Mouse (Mus musculus) kidney, postnatal 0 days (tissue): ENCODE measurements around the gene Crybg2. TPM values are rescaled to one million over a fixed set of nuclear protein-coding genes. Genes with fewer than 3 reads are reported as not detected.
A peak's percentile ranks its signal among the peaks of the same experiment; 100 is the strongest.

Experiments used
- ATAC-seq: fragments of 200-750 bp; cut with Nextera tagmentation; replicated peaks from 2 replicates; pipeline ENCODE4 v1.8.0; 2017; ENCODE audit warnings: low read depth, moderate number of reproducible peaks, moderate TSS enrichment, moderate library complexity; ENCODE audit not compliant: low FRiP score
- DNase-seq: peaks from one replicate; pipeline ENCODE4 v3.0.0-alpha.2; 2016; ENCODE audit warnings: low spot score
- H3K27ac ChIP-seq: fragments of 300-500 bp; sonication (generic); 2 replicates; pipeline ENCODE4 v1.5.1; 2014; ENCODE audit warnings: mild to moderate bottlenecking
- H3K27me3 ChIP-seq: fragments of 300-500 bp; sonication (generic); 2 replicates; pipeline ENCODE4 v1.6.1; 2014; ENCODE audit warnings: low read length, mixed read lengths; ENCODE audit not compliant: insufficient read depth
- H3K36me3 ChIP-seq: fragments of 300-500 bp; sonication (generic); 2 replicates; pipeline ENCODE4 v1.6.1; 2014; ENCODE audit warnings: low read length, mixed read lengths; ENCODE audit not compliant: insufficient read depth
- H3K4me1 ChIP-seq: fragments of 300-500 bp; sonication (generic); replicated peaks from 2 replicates; pipeline ENCODE4 v1.6.1; 2014; ENCODE audit warnings: antibody characterized with exemption, low read length, mixed read lengths; ENCODE audit not compliant: insufficient read depth
- H3K4me2 ChIP-seq: fragments of 300-500 bp; sonication (generic); 2 replicates; pipeline ENCODE4 v1.6.1; 2014; ENCODE audit warnings: mild to moderate bottlenecking, low read length, moderate library complexity, mixed read lengths
- H3K4me3 ChIP-seq: fragments of 300-500 bp; sonication (generic); replicated peaks from 2 replicates; pipeline ENCODE4 v1.5.1; 2014; ENCODE audit warnings: low read depth, low read length
- H3K9ac ChIP-seq: fragments of 300-500 bp; sonication (generic); 2 replicates; pipeline ENCODE4 v1.6.1; 2014; ENCODE audit warnings: low read depth, low read length
- H3K9me3 ChIP-seq: fragments of 300-500 bp; sonication (generic); replicated peaks from 2 replicates; pipeline ENCODE4 v1.6.1; 2016; ENCODE audit warnings: low read length, inconsistent platforms, mixed read lengths
- CTCF ChIP-seq: IDR thresholded peaks from 2 replicates; pipeline ENCODE4 v1.5.1; 2016; ENCODE audit warnings: antibody characterized with exemption, low read depth, mild to moderate bottlenecking, moderate library complexity
- WGBS: fragments of 180-500 bp; shearing (Covaris S2); extraction: QIAGEN DNeasy Blood & Tissue Kit; methylation state at CpG from one replicate; pipeline ENCODE4 v1.1.7; 2014; 5-methylcytosine and 5-hydroxymethylcytosine counted together
- polyA plus RNA-seq: library from polyadenylated mRNA; unstranded; fragments of >200 nt; fragmentation: Nextera tagmentation; extraction: Ambion mirVana; gene quantifications from 2 replicates; pipeline ENCODE4 v1.2.1, GENCODE M21; 2015

Crybg2 gene
- polyA plus RNA-seq, 1 experiment from 2014 or later, result 2.8 TPM

DNA sequence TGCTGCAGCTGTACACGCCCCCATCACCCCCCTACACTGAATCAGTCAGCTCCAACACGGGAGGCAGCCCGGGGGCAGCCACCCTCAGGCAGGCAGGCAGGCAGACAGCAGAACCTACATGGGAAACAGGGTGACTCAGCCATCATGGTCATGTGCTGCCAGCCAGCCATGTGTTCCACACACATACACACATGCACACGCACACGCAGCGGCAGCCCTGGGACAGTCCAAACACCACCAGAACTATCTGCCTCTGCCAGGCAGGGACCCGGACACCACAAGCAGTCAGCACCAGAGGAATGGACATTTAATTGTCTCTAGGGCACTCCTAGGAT is 66.5 kb downstream of the Crybg2 start:
- Histone ChIP-seq H3K9me3 (no peaks in the 10 kb centered on the region), H3K4me1 (peaks cover 21% of the 10 kb centered on the region), H3K4me2 (peak overlapping the region; percentile 79; the same call in 1 of the 2 replicates), H3K9ac (peak overlapping the region; percentile 42; the same call in 1 of the 2 replicates), H3K4me3 (0 out of 2 replicates have a peak overlapping the region, but pooled peaks have one; percentile 5), H3K27me3 (no peaks in the 10 kb centered on the region), H3K36me3 (0 out of 2 replicates have a peak, but pooled peaks cover 9% of the 10 kb centered on the region), H3K27ac (no peak overlapping the region)
- DNase-seq, result no peak
- TF ChIP-seq CTCF, result no peak
- ATAC-seq, result no peak
- 85% methylated on average over 7 of the region's 7 CpGs for WGBS

DNA sequence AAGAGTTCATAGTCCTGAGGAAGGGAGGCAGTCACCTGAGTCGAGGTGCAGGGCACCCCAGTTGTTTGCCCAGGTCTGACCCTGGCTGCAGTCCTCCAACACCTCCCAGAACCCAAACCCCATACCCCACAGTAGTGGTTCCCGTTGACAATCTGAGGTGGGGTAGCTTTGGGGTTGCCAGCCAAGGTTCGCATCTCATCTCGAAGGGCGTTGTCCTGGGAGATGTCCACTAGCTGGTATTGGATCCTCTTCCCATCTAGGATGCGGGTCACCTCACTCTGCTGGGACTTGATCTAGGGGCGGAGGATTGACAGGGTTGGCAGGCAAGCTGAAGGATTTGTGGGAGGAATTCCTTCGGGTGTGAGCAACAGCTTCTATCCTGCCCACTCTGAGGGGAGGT is 67.2 kb downstream of the Crybg2 start:
- TF ChIP-seq CTCF, result no peak
- peak overlapping the region; percentile 72 for H3K4me3 ChIP-seq
- ATAC-seq, result no peak
- H3K4me2 ChIP-seq, result peak overlapping the region; percentile 79
- WGBS, result 41% methylated on average over 8 of the region's 8 CpGs
- H3K27ac ChIP-seq, result peak overlapping the region; percentile 85
- DNase-seq, result no peak
- H3K9me3 ChIP-seq, result no peaks in the 10 kb centered on the region
- H3K9ac ChIP-seq, result peak overlapping the region; percentile 79
- 0 out of 2 replicates have a peak, but pooled peaks cover 9% of the 10 kb centered on the region for H3K36me3 ChIP-seq
- H3K4me1 ChIP-seq, result peaks cover 21% of the 10 kb centered on the region
- H3K27me3 ChIP-seq, result no peaks in the 10 kb centered on the region

DNA sequence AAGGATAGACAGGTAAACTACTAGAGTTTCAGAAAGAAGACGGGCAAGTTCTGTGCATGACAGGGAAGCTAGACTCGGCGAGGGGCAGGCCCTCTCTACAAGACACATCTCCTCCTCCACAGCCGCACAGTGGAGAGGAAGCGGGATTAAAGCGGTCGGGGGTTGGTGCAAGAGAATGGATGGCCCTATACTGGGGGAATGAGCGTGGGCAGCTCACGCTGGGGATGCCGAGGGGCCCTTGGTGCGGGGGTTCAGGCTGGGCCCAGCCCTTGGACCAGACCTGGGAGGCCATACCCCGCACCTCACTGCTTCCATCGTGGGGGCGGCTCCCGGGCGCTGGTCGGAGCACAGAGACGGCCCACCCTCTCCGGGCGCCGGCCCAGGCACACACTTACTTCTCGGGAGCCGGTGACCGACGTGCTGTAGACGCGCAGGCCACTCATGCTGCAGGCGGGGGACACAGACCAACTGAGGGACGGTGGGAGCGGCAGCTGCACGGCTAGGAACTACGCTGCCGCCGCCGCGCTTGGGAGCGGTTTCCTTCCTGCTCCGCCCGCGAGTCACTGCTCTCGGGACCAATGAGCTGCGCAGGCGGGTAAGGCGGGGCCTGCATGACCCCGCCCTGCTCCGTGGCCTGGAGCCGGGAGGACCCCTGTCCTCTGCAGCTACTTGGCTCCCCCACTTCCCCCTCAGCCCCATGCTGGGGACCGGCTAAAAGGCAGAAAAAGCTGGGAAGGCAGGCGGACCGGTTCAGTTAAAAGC is 67.8 kb downstream of the Crybg2 start, which contains the start of gene Sh3bgrl3:
Sh3bgrl3 (minus strand) TSS at position 569 of the 762 bp plus-strand sequence.
- peaks cover 21% of the 10 kb centered on the region for H3K4me1 ChIP-seq
- no peaks in the 10 kb centered on the region for H3K9me3 ChIP-seq
- TF ChIP-seq CTCF, result no peak
- H3K4me2 ChIP-seq, result peak within 1 kb of the TSS; percentile 79
- peak within 1 kb of the TSS; percentile 79 for H3K9ac ChIP-seq
- no peaks in the 10 kb centered on the region for H3K27me3 ChIP-seq
- 0 out of 2 replicates have a peak, but pooled peaks cover 9% of the 10 kb centered on the region for H3K36me3 ChIP-seq
- ATAC-seq, result peak; percentile 92
- peak; percentile 94 for DNase-seq
- WGBS, result 1% methylated on average over 49 of the region's 50 CpGs
- peak within 1 kb of the TSS; percentile 72 for H3K4me3 ChIP-seq
- peak within 1 kb of the TSS; percentile 85 for H3K27ac ChIP-seq

DNA sequence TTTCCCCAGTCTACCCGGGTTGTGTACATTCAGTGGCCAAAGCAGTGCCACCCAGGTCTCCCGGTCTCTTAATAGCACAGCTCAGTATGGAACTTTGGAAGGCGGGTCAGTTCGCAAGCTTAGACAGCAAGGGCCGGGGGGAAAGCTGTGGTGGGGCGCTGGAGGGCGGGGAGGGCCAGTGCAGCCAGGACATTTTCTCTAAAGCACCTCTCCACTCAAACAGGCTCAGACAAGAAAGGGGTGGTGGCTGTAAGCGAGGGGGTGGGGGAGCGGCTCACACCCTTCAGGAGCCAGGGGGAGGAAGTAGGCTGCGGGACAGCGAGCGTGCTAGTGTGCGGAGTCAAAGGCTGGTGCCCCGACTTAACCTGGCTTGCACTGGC is 68.4 kb downstream of the Crybg2 start:
- ATAC-seq, result peak; percentile 60

DNA sequence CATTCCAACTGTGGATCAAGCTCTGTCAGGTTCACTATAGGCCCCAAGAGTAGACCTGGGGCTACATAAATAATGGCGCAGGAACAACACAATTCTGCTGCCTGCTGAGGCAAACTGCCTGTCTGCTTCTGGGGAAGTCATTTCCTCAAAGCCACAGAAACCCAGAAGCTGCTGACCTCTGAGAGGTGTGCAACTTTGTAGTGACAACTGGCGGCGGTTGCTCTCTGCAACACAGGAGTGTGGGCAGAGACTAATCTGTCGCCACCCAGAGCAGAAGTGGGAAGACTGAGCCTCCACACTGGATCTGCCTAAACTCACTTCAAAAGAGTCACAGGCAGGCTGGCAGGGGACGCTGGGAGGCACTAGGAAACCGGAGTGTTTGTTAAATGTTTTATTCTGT is 68.9 kb downstream of the Crybg2 start:
- ATAC-seq, result no peak
- Histone ChIP-seq H3K4me2 (peak overlapping the region; percentile 79), H3K27ac (peak overlapping the region; percentile 85), H3K4me1 (peaks cover 17% of the 10 kb centered on the region), H3K9ac (peak overlapping the region; percentile 79; the same call in 1 of the 2 replicates), H3K9me3 (no peaks in the 10 kb centered on the region), H3K36me3 (0 out of 2 replicates have a peak, but pooled peaks cover 9% of the 10 kb centered on the region), H3K4me3 (peak overlapping the region; percentile 72; the same call in 1 of the 2 replicates), H3K27me3 (no peaks in the 10 kb centered on the region)
- 27% methylated on average over 6 of the region's 6 CpGs for WGBS
- TF ChIP-seq CTCF, result no peak
- DNase-seq, result no peak

More for the DNA sequence above, 68.4 kb downstream of the Crybg2 start:
- Histone ChIP-seq H3K27ac (peak overlapping the region; percentile 85), H3K36me3 (0 out of 2 replicates have a peak, but pooled peaks cover 9% of the 10 kb centered on the region), H3K9ac (peak overlapping the region; percentile 79), H3K9me3 (no peaks in the 10 kb centered on the region), H3K4me2 (peak overlapping the region; percentile 79), H3K27me3 (no peaks in the 10 kb centered on the region), H3K4me1 (peaks cover 21% of the 10 kb centered on the region), H3K4me3 (peak overlapping the region; percentile 72)
- no peak for DNase-seq
- TF ChIP-seq CTCF, result peak; percentile 9; the same call in 1 of the 2 replicates
- 2% methylated on average over 14 of the region's 14 CpGs for WGBS

DNA sequence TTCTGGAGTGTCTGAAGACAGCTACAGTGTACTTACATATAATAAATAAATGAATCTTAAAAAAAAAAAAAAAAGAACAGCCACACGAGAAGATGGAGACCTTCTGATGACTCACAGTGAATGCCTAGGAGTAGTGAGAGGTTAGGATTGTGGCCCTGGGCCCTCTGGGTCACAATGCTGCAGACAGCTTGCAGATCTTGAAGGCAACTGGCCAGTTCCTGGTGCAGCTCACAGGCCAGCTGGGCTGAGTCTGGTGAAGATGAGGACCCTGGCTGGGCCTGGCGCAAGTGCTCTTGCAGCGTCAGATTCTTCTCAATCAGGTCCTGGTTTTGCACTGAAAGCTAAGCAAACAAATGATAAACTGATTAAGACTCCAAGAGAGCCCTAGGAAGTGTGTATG is 71.5 kb downstream of the Crybg2 start:
- H3K27ac ChIP-seq, result no peak overlapping the region
- TF ChIP-seq CTCF, result no peak
- H3K4me2 ChIP-seq, result no peak overlapping the region
- H3K4me1 ChIP-seq, result peaks cover 8% of the 10 kb centered on the region
- 75% methylated on average over 3 of the region's 3 CpGs for WGBS
- H3K27me3 ChIP-seq, result no peaks in the 10 kb centered on the region
- no peak for DNase-seq
- H3K4me3 ChIP-seq, result no peak overlapping the region
- ATAC-seq, result no peak
- 0 out of 2 replicates have a peak, but pooled peaks cover 9% of the 10 kb centered on the region for H3K36me3 ChIP-seq
- no peaks in the 10 kb centered on the region for H3K9me3 ChIP-seq
- H3K9ac ChIP-seq, result no peak overlapping the region
